Mouse (Mus musculus): ENCODE data around the gene Calhm6.

GRCm38 (mm10) chr10:34151827-34152226, 24.0 kb upstream of the Calhm6 start:
- TF ChIP-seq MAX (IDR thresholded peaks at IDR 0.05; ENCODE audit: low read length) (no peak), CHD2 (IDR thresholded peaks at IDR 0.05; ENCODE audit: low read length) (no peak), E2F4 (IDR thresholded peaks at IDR 0.05; ENCODE audit: insufficient replicate concordance, low read depth, low read length) (no peak), RCOR1 (conservative IDR thresholded peaks at IDR 0.05; ENCODE audit: low read depth, low read length) (no peak), USF2 (conservative IDR thresholded peaks at IDR 0.05; ENCODE audit: low read depth, low read length) (no peak), POLR2A (IDR thresholded peaks at IDR 0.05; ENCODE audit: low read depth, low read length) (no peak), USF1 (IDR thresholded peaks at IDR 0.05; ENCODE audit: low read depth, low read length) (no peak), MXI1 (IDR thresholded peaks at IDR 0.05; ENCODE audit: low read depth, low read length) (no peak), MAZ (IDR thresholded peaks at IDR 0.05; ENCODE audit: low read depth, low read length) (no peak), CTCF (conservative IDR thresholded peaks at IDR 0.05 in 1 of 2, IDR thresholded peaks at IDR 0.05 in 1 of 2; ENCODE audit: low read depth in 2 of 2, low read length in 2 of 2) (peak in 1 of 2 experiments; percentile 71; a peak in 2 of 4 replicates)
